Mouse (Mus musculus): ENCODE measurements at regions not wholly inside any gene's neighbourhood (a gene's known extent, or its start where the extent isn't known, plus 50 kb on each side); places are given as distances from the start of the nearest gene placed in this dataset.

GRCm38 (mm10) chr11:111818124-111818523 lies 752.2 kb downstream of the Kcnj2 start:
- no peak for DNase-seq (ENCODE audit: low spot score)
- Histone ChIP-seq H3K9me3 (replicated peaks; ENCODE audit: control insufficient read depth, low read length) (no peaks in the 10 kb centered on the region), H3K4me3 (ENCODE audit: low read depth, low read length) (no peak overlapping the region), H3K27me3 (ENCODE audit: control insufficient read depth, insufficient read depth, low read length) (no peaks in the 10 kb centered on the region), H3K4me1 (ENCODE audit: control insufficient read depth, insufficient read depth) (0 out of 2 replicates have a peak, but pooled peaks cover 5% of the 10 kb centered on the region), H3K27ac (ENCODE audit: low read depth) (no peak overlapping the region), H3K36me3 (replicated peaks; ENCODE audit: control insufficient read depth, insufficient read depth, low read length) (no peaks in the 10 kb centered on the region), H3K4me2 (ENCODE audit: low read depth, low read length) (peak overlapping the region; percentile 22), H3K9ac (replicated peaks; ENCODE audit: low read depth, low read length) (no peak overlapping the region)
- TF ChIP-seq EP300 (IDR thresholded peaks at IDR 0.05; ENCODE audit: low read depth) (no peak), CTCF (IDR thresholded peaks at IDR 0.05; ENCODE audit: low read depth) (no peak)
- 8% methylated on average over 10 of the region's 10 CpGs for WGBS
- no peak for ATAC-seq (ENCODE audit: insufficient read depth, low read depth)

- DNase-seq (ENCODE audit: low spot score) (no peak), ATAC-seq (ENCODE audit: insufficient read depth, low read depth) (no peak)
- Histone ChIP-seq H3K27ac (ENCODE audit: low read depth) (no peak overlapping the region), H3K9me3 (replicated peaks; ENCODE audit: control insufficient read depth, low read length) (no peaks in the 10 kb centered on the region), H3K4me2 (ENCODE audit: low read depth, low read length) (no peak overlapping the region), H3K36me3 (replicated peaks; ENCODE audit: control insufficient read depth, insufficient read depth, low read length) (no peaks in the 10 kb centered on the region), H3K27me3 (ENCODE audit: control insufficient read depth, insufficient read depth, low read length) (no peaks in the 10 kb centered on the region), H3K9ac (replicated peaks; ENCODE audit: low read depth, low read length) (no peak overlapping the region), H3K4me1 (ENCODE audit: control insufficient read depth, insufficient read depth) (0 out of 2 replicates have a peak, but pooled peaks cover 5% of the 10 kb centered on the region), H3K4me3 (ENCODE audit: low read depth, low read length) (no peak overlapping the region)
- no peak for TF ChIP-seq CTCF (IDR thresholded peaks at IDR 0.05; ENCODE audit: low read depth)
- TF ChIP-seq EP300 (IDR thresholded peaks at IDR 0.05; ENCODE audit: low read depth): no peak
- 72% methylated on average over 7 of the region's 7 CpGs for WGBS
Measured at GRCm38 (mm10) chr11:111820356-111820755, 754.4 kb downstream of the Kcnj2 start.

GRCm38 (mm10) chr11:111828455-111828854 lies 762.5 kb downstream of the Kcnj2 start:
- TF ChIP-seq CTCF (IDR thresholded peaks at IDR 0.05; ENCODE audit: low read depth): no peak
- no peak for TF ChIP-seq EP300 (IDR thresholded peaks at IDR 0.05; ENCODE audit: low read depth)
- H3K4me3 ChIP-seq (ENCODE audit: low read depth, low read length): no peak overlapping the region
- no peaks in the 10 kb centered on the region for H3K9me3 ChIP-seq (replicated peaks; ENCODE audit: control insufficient read depth, low read length)
- ATAC-seq (ENCODE audit: insufficient read depth, low read depth) (no peak), DNase-seq (ENCODE audit: low spot score) (no peak)
- 70% methylated on average over 8 of the region's 8 CpGs for whole genome bisulfite sequencing
- no peak overlapping the region for H3K9ac ChIP-seq (replicated peaks; ENCODE audit: low read depth, low read length)
- H3K27ac ChIP-seq (ENCODE audit: low read depth): no peak overlapping the region
- H3K4me1 ChIP-seq (ENCODE audit: control insufficient read depth, insufficient read depth): no peaks in the 10 kb centered on the region
- no peaks in the 10 kb centered on the region for H3K27me3 ChIP-seq (ENCODE audit: control insufficient read depth, insufficient read depth, low read length)
- no peak overlapping the region for H3K4me2 ChIP-seq (ENCODE audit: low read depth, low read length)
- H3K36me3 ChIP-seq (replicated peaks; ENCODE audit: control insufficient read depth, insufficient read depth, low read length): no peaks in the 10 kb centered on the region

GRCm38 (mm10) chr11:111838996-111839395 lies 773.0 kb downstream of the Kcnj2 start:
- Histone ChIP-seq H3K4me1 (ENCODE audit: control insufficient read depth, insufficient read depth) (no peaks in the 10 kb centered on the region), H3K4me3 (ENCODE audit: low read depth, low read length) (no peak overlapping the region)
- ATAC-seq (ENCODE audit: insufficient read depth, low read depth): no peak

GRCm38 (mm10) chr11:111843728-111844258 lies 777.8 kb downstream of the Kcnj2 start:
- TF ChIP-seq EP300 (IDR thresholded peaks at IDR 0.05; ENCODE audit: low read depth): no peak
- TF ChIP-seq CTCF (IDR thresholded peaks at IDR 0.05; ENCODE audit: low read depth): no peak
- Histone ChIP-seq H3K4me2 (ENCODE audit: low read depth, low read length) (no peak overlapping the region), H3K27ac (ENCODE audit: low read depth) (no peak overlapping the region), H3K4me3 (ENCODE audit: low read depth, low read length) (no peak overlapping the region), H3K4me1 (ENCODE audit: control insufficient read depth, insufficient read depth) (no peaks in the 10 kb centered on the region), H3K9me3 (replicated peaks; ENCODE audit: control insufficient read depth, low read length) (no peaks in the 10 kb centered on the region), H3K9ac (replicated peaks; ENCODE audit: low read depth, low read length) (no peak overlapping the region), H3K36me3 (replicated peaks; ENCODE audit: control insufficient read depth, insufficient read depth, low read length) (no peaks in the 10 kb centered on the region), H3K27me3 (ENCODE audit: control insufficient read depth, insufficient read depth, low read length) (no peaks in the 10 kb centered on the region)
- WGBS: 36% methylated on average over 4 of the region's 4 CpGs
- DNase-seq (ENCODE audit: low spot score) (no peak), ATAC-seq (ENCODE audit: insufficient read depth, low read depth) (no peak)

More at GRCm38 (mm10) chr11:111838996-111839395, 773.0 kb downstream of the Kcnj2 start:
- no peak overlapping the region for H3K27ac ChIP-seq (ENCODE audit: low read depth)
- H3K36me3 ChIP-seq (replicated peaks; ENCODE audit: control insufficient read depth, insufficient read depth, low read length): no peaks in the 10 kb centered on the region
- 37% methylated on average over 5 of the region's 5 CpGs for WGBS
- TF ChIP-seq CTCF (IDR thresholded peaks at IDR 0.05; ENCODE audit: low read depth) (no peak), EP300 (IDR thresholded peaks at IDR 0.05; ENCODE audit: low read depth) (no peak)
- no peaks in the 10 kb centered on the region for H3K9me3 ChIP-seq (replicated peaks; ENCODE audit: control insufficient read depth, low read length)
- H3K27me3 ChIP-seq (ENCODE audit: control insufficient read depth, insufficient read depth, low read length): no peaks in the 10 kb centered on the region
- no peak overlapping the region for H3K4me2 ChIP-seq (ENCODE audit: low read depth, low read length)
- no peak overlapping the region for H3K9ac ChIP-seq (replicated peaks; ENCODE audit: low read depth, low read length)
- no peak for DNase-seq (ENCODE audit: low spot score)

GRCm38 (mm10) chr11:111844382-111845027 lies 778.5 kb downstream of the Kcnj2 start:
- TF ChIP-seq CTCF (IDR thresholded peaks at IDR 0.05; ENCODE audit: low read depth) (no peak), EP300 (IDR thresholded peaks at IDR 0.05; ENCODE audit: low read depth) (no peak)
- no peaks in the 10 kb centered on the region for H3K36me3 ChIP-seq (replicated peaks; ENCODE audit: control insufficient read depth, insufficient read depth, low read length)
- no peaks in the 10 kb centered on the region for H3K9me3 ChIP-seq (replicated peaks; ENCODE audit: control insufficient read depth, low read length)
- no peak for DNase-seq (ENCODE audit: low spot score)
- H3K4me3 ChIP-seq (ENCODE audit: low read depth, low read length): no peak overlapping the region
- H3K4me1 ChIP-seq (ENCODE audit: control insufficient read depth, insufficient read depth): no peaks in the 10 kb centered on the region
- H3K27ac ChIP-seq (ENCODE audit: low read depth): no peak overlapping the region
- no peak for ATAC-seq (ENCODE audit: insufficient read depth, low read depth)
- no peak overlapping the region for H3K4me2 ChIP-seq (ENCODE audit: low read depth, low read length)
- H3K27me3 ChIP-seq (ENCODE audit: control insufficient read depth, insufficient read depth, low read length): no peaks in the 10 kb centered on the region
- no peak overlapping the region for H3K9ac ChIP-seq (replicated peaks; ENCODE audit: low read depth, low read length)
- 51% methylated on average over 7 of the region's 7 CpGs for WGBS
